8 mouse cellular contexts compared by ENCODE assay signal in the genomic region with DNA sequence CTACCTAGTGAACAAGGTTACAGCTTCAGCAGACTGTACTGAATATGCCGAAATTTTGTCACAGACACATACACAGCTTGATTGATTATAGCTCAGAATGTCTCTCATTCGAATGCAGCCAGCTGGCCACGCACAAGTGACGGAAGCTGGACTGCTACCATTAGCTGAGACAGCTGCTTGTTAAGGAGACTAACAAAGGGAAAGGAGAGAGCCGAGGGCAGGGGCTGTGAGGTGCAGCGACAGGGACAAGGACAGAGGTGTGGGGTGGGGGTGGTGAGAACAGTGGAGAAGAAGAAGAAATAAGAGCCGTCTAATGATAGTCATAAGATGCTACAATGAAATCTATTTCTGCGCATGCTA.
A peak's percentile ranks its signal among the peaks of the same experiment; 100 is the strongest.
DNase-seq lines count a peak whose midpoint lies in the region; ATAC-seq lines count a peak whose summit lies in the region.

No protein-coding gene starts in this region.

- no peaks in the 10 kb centered on the region for H3K9me3 ChIP-seq in heart, embryonic 13.5 days
- H3K9me3 ChIP-seq in forebrain, embryonic 13.5 days (replicated peaks), result no peaks in the 10 kb centered on the region
- H3K9me3 ChIP-seq in neural tube, embryonic 14.5 days (ENCODE audit: control insufficient read depth, low read length), result no peaks in the 10 kb centered on the region

- H3K36me3 ChIP-seq in heart, embryonic 13.5 days, result no peaks in the 10 kb centered on the region
- H3K36me3 ChIP-seq in forebrain, embryonic 13.5 days (ENCODE audit: poor library complexity, severe bottlenecking), result no peaks in the 10 kb centered on the region
- no peaks in the 10 kb centered on the region for H3K36me3 ChIP-seq in neural tube, embryonic 14.5 days (ENCODE audit: control insufficient read depth, insufficient read depth, low read length)

- intact Hi-C loops in heart, postnatal 14 days (cut with DNase I), result no loop called here
- intact Hi-C loops in left cerebral cortex, postnatal 4 days (cut with DNase I), result no loop called here
- intact Hi-C loops in left cerebral cortex, postnatal 14 days (cut with DNase I), result no loop called here

- H3K27ac ChIP-seq in heart, embryonic 13.5 days (replicated peaks), result peak overlapping the region; percentile 74; the same call in 1 of the 2 replicates
- no peak overlapping the region for H3K27ac ChIP-seq in forebrain, embryonic 13.5 days
- H3K27ac ChIP-seq in neural tube, embryonic 14.5 days (ENCODE audit: low read depth, low read length), result no peak overlapping the region

- H3K4me3 ChIP-seq in heart, embryonic 13.5 days, result no peak overlapping the region
- no peak overlapping the region for H3K4me3 ChIP-seq in forebrain, embryonic 13.5 days
- H3K4me3 ChIP-seq in neural tube, embryonic 14.5 days (ENCODE audit: low read depth, low read length), result no peak overlapping the region

- peaks cover 28% of the 10 kb centered on the region for H3K4me1 ChIP-seq in heart, embryonic 13.5 days
- H3K4me1 ChIP-seq in forebrain, embryonic 13.5 days, result peaks cover 21% of the 10 kb centered on the region
- no peaks in the 10 kb centered on the region for H3K4me1 ChIP-seq in neural tube, embryonic 14.5 days (ENCODE audit: control insufficient read depth, insufficient read depth, low read length)

- peak overlapping the region; percentile 61; the same call in 1 of the 2 replicates for H3K4me2 ChIP-seq in heart, embryonic 13.5 days
- peak overlapping the region; percentile 1; the same call in 1 of the 2 replicates for H3K4me2 ChIP-seq in forebrain, embryonic 13.5 days
- no peak overlapping the region for H3K4me2 ChIP-seq in neural tube, embryonic 14.5 days (ENCODE audit: low read depth, low read length)

- no peak overlapping the region for H3K9ac ChIP-seq in heart, embryonic 13.5 days
- H3K9ac ChIP-seq in forebrain, embryonic 13.5 days, result no peak overlapping the region
- no peak overlapping the region for H3K9ac ChIP-seq in neural tube, embryonic 14.5 days (replicated peaks; ENCODE audit: low read depth, low read length)

- 41% methylated on average over 8 of the region's 8 CpGs for WGBS in heart, embryonic 13.5 days
- 28% methylated on average over 8 of the region's 8 CpGs for WGBS in forebrain, embryonic 13.5 days
- 35% methylated on average over 8 of the region's 8 CpGs for WGBS in neural tube, embryonic 14.5 days

- DNase-seq in heart, postnatal 14 days, result no peak
- peak; percentile 17 for DNase-seq in lung, postnatal 10 days
- no peak for DNase-seq in lung, adult 18-20 months
- DNase-seq in left cerebral cortex, postnatal 4 days, result no peak
- no peak for DNase-seq in left cerebral cortex, postnatal 14 days (ENCODE audit: low spot score in 2 of 2)

- H3K27me3 ChIP-seq in heart, embryonic 13.5 days (replicated peaks), result no peaks in the 10 kb centered on the region
- no peaks in the 10 kb centered on the region for H3K27me3 ChIP-seq in forebrain, embryonic 13.5 days
- no peaks in the 10 kb centered on the region for H3K27me3 ChIP-seq in neural tube, embryonic 14.5 days (ENCODE audit: control insufficient read depth, insufficient read depth, low read length)

- no peak for ATAC-seq in heart, embryonic 13.5 days (ENCODE audit: extremely low read depth, insufficient number of reproducible peaks, low FRiP score, low TSS enrichment)
- peak; percentile 83 for ATAC-seq in forebrain, embryonic 13.5 days
- 0 out of 2 replicates have a peak, but pooled peaks have one; percentile 34 for ATAC-seq in neural tube, embryonic 14.5 days (ENCODE audit: low read depth)
